Mouse (Mus musculus) hindbrain, embryonic 11.5 days (tissue): ENCODE results near the gene Sptan1. TPM values are rescaled to one million over a fixed set of nuclear protein-coding genes. Genes with fewer than 3 reads are reported as not detected.

ENCODE experiments used
- ATAC-seq: fragments of 200-750 bp; cut with Nextera tagmentation; 2 replicates; pipeline ENCODE4 v1.8.0; 2017; ENCODE audit warnings: mild to moderate bottlenecking, moderate TSS enrichment, moderate library complexity; ENCODE audit not compliant: low FRiP score
- DNase-seq: peaks from one replicate; pipeline ENCODE4 v3.0.0-alpha.2; 2015; ENCODE audit warnings: low spot score
- H3K27ac ChIP-seq: fragments of 300-500 bp; sonication (generic); 2 replicates; pipeline ENCODE4 v1.5.1; 2014; ENCODE audit warnings: mild to moderate bottlenecking, low read depth, low read length
- H3K27me3 ChIP-seq: fragments of 300-500 bp; sonication (generic); 2 replicates; pipeline ENCODE4 v1.6.1; 2014; ENCODE audit warnings: mild to moderate bottlenecking, low read length, moderate library complexity, mixed read lengths; ENCODE audit not compliant: control insufficient read depth, insufficient read depth
- H3K36me3 ChIP-seq: fragments of 300-500 bp; sonication (generic); 2 replicates; pipeline ENCODE4 v1.6.1; 2014; ENCODE audit warnings: mild to moderate bottlenecking, low read length, moderate library complexity, mixed read lengths; ENCODE audit not compliant: control insufficient read depth, insufficient read depth
- H3K4me1 ChIP-seq: fragments of 300-500 bp; sonication (generic); replicated peaks from 2 replicates; pipeline ENCODE4 v1.6.1; 2014; ENCODE audit warnings: low read length, mixed read lengths; ENCODE audit not compliant: control insufficient read depth, insufficient read depth
- H3K4me2 ChIP-seq: fragments of 300-500 bp; sonication (generic); replicated peaks from 2 replicates; pipeline ENCODE4 v1.6.1; 2014; ENCODE audit warnings: mild to moderate bottlenecking, low read depth, low read length
- H3K4me3 ChIP-seq: fragments of 300-500 bp; sonication (generic); 2 replicates; pipeline ENCODE4 v1.5.1; 2014; ENCODE audit warnings: low read depth, low read length
- H3K9ac ChIP-seq: fragments of 300-500 bp; sonication (generic); 2 replicates; pipeline ENCODE4 v1.6.1; 2014; ENCODE audit warnings: low read depth, low read length
- H3K9me3 ChIP-seq: fragments of 300-500 bp; sonication (generic); 2 replicates; pipeline ENCODE4 v1.6.1; 2016; ENCODE audit warnings: low read length; ENCODE audit not compliant: control insufficient read depth
- WGBS: fragments of 180-500 bp; shearing (Covaris S2); extraction: QIAGEN DNeasy Blood & Tissue Kit; methylation state at CpG from one replicate; pipeline ENCODE4 v1.1.7; 2014; 5-methylcytosine and 5-hydroxymethylcytosine counted together
- polyA plus RNA-seq: library from polyadenylated mRNA; unstranded; fragments of >200 nt; fragmentation: Nextera tagmentation; extraction: Ambion mirVana; gene quantifications from 2 replicates; pipeline ENCODE4 v1.2.1, GENCODE M21; 2014

The Sptan1 gene
- polyA plus RNA-seq, 1 experiment from 2014 or later = 192 TPM

DNA sequence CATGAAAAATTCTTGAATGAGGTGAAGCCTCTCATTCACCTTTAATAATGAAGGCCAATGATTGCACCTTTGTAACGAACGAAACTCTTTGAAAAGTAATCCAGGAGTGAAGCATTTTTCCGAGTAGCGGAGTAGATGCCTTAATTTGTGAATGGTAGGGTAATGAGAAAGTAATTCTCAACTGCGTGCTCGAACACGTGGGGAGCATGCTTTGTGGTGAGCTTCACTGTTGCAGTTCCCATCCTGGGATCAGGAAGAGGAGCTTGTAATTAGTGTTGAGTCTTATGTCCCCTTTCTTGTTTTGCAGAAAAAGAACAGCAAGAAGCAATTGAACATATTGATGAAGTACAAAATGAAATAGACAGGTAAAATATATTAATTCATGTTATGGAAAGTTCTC lies 102.6 kb downstream of the Sptan1 start:
- no peaks in the 10 kb centered on the region for H3K27me3 ChIP-seq
- H3K4me2 ChIP-seq = peak overlapping the region; percentile 71
- WGBS = 42% methylated on average over 7 of the region's 7 CpGs
- no peaks in the 10 kb centered on the region for H3K9me3 ChIP-seq
- H3K36me3 ChIP-seq = peaks cover 12% of the 10 kb centered on the region; the same call in 1 of the 2 replicates
- H3K27ac ChIP-seq = 0 out of 2 replicates have a peak overlapping the region, but pooled peaks have one; percentile 6
- ATAC-seq (no peak), DNase-seq (no peak)
- peak overlapping the region; percentile 100 for H3K9ac ChIP-seq
- peaks cover 2% of the 10 kb centered on the region; the same call in 1 of the 2 replicates for H3K4me1 ChIP-seq
- peak overlapping the region; percentile 100 for H3K4me3 ChIP-seq

DNA sequence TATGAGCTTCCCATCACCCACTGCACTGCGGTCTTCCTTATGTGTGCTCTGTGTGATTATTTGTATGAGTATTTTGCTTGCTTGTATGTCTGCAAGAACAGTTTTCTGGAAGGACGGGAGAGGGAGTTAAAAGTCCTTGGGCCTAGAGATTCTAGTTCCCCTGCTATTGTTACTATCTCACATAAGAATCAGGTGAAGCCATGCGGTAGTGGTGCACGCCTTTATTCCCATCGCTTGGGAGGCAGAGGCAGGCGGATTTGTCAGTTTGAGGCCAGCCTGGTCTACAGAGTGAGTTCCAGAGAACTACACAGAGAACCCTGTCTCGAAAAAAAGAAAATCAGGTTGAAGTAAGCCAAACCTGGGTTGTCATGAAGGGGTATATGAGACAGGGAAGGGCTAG lies 107.5 kb downstream of the Sptan1 start:
- DNase-seq (no peak), ATAC-seq (no peak)
- Histone ChIP-seq H3K4me2 (no peak overlapping the region), H3K36me3 (peaks cover 16% of the 10 kb centered on the region; the same call in 1 of the 2 replicates), H3K9ac (no peak overlapping the region), H3K4me1 (no peaks in the 10 kb centered on the region; the same call in 1 of the 2 replicates), H3K27ac (0 out of 2 replicates have a peak overlapping the region, but pooled peaks have one; percentile 30), H3K9me3 (no peaks in the 10 kb centered on the region), H3K27me3 (no peaks in the 10 kb centered on the region), H3K4me3 (no peak overlapping the region)
- 78% methylated on average over 7 of the region's 7 CpGs for WGBS

DNA sequence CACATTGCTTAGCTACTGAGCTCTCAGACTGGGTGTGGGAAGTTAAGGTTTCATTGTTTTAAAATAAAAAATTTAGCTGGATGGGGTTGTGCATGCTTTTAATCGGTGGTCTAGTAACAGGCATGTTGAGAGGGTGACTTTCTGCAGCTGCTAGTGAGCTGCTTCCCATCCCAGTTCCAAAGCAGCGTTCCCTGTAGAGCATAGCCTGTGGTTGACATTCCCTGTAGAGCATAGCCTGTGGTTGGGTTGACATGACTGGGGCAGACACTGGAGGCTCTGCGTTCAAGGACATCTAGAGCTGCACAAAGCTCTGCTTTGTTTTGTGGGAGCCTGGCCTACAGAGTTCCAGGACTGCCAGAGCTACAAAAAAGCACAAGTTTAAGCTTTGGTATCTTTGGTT lies 107.9 kb downstream of the Sptan1 start:
- H3K9me3 ChIP-seq = no peaks in the 10 kb centered on the region
- H3K27me3 ChIP-seq = no peaks in the 10 kb centered on the region
- H3K4me2 ChIP-seq = no peak overlapping the region
- 82% methylated on average over 3 of the region's 3 CpGs for WGBS
- DNase-seq (no peak), ATAC-seq (no peak)
- peaks cover 2% of the 10 kb centered on the region for H3K4me1 ChIP-seq
- H3K4me3 ChIP-seq = no peak overlapping the region
- H3K36me3 ChIP-seq = peaks cover 13% of the 10 kb centered on the region; the same call in 1 of the 2 replicates
- no peak overlapping the region for H3K27ac ChIP-seq
- H3K9ac ChIP-seq = no peak overlapping the region

DNA sequence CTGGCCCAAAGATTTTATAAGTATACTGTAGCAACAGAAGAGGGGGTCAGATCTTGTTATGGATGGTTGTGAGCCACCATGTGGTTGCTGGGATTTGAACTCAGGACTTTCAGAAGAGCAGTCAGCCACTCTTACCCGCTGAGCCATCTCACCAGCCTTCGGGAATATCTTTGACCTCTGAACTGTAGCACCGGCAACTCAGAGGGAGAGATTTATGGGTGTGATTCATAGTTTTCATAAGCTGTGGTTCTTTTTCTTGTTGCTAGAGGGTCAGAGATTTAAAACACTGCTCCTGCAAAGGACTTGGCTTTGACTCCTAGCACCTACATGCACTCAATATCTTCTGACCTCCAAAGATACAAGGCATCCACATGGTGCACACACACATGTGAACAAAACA lies 110.3 kb downstream of the Sptan1 start:
- Histone ChIP-seq H3K4me2 (no peak overlapping the region), H3K27me3 (no peaks in the 10 kb centered on the region), H3K4me3 (no peak overlapping the region), H3K27ac (no peak overlapping the region), H3K4me1 (peaks cover 3% of the 10 kb centered on the region; the same call in 1 of the 2 replicates), H3K36me3 (peaks cover 9% of the 10 kb centered on the region; the same call in 1 of the 2 replicates), H3K9ac (no peak overlapping the region), H3K9me3 (no peaks in the 10 kb centered on the region)
- ATAC-seq (no peak), DNase-seq (no peak)
- WGBS = 86% methylated on average over 3 of the region's 3 CpGs

DNA sequence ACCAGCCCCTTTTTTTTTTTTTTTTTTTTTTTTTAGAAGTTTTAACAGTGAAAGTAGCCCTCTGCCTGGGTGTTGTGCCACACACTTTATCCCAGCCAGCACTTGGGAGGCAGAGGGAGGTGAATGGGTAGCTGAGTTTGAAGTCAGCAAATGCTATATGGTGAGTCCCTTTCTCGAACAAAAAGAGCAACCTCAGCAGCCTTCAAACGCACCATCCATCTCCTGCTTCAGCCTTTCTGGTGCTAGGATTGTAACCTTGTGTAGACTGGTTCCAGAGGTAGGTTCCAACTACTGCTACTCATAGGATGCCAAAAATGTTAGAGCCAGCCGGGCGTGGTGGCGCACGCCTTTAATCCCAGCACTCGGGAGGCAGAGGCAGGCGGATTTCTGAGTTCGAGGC lies 111.1 kb downstream of the Sptan1 start:
- ATAC-seq = no peak
- H3K9me3 ChIP-seq = no peaks in the 10 kb centered on the region
- no peak overlapping the region for H3K9ac ChIP-seq
- no peak overlapping the region for H3K4me3 ChIP-seq
- H3K4me1 ChIP-seq = peaks cover 3% of the 10 kb centered on the region; the same call in 1 of the 2 replicates
- no peak overlapping the region for H3K4me2 ChIP-seq
- 96% methylated on average over 7 of the region's 9 CpGs for WGBS
- DNase-seq = no peak
- H3K27ac ChIP-seq = no peak overlapping the region
- H3K27me3 ChIP-seq = no peaks in the 10 kb centered on the region
- H3K36me3 ChIP-seq = 0 out of 2 replicates have a peak, but pooled peaks cover 8% of the 10 kb centered on the region

DNA sequence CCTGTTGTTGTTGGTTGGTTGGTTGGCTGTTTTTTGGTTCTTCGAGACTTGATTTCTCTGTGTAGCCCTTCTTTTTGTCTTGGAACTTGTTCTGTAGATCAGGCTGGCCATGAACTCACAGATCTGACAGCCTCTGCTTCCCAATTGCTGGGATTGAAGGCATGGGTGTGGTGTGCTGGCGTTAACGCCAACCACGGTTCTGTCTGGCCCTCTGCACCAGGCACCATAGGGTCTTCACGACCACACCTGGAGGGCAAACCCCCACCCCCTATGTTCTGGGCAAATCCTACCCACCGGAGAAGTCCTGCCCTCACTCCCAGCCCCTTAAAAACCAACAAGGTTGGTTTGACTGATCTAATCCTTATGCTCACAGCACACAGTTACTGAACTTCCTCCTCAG lies 111.6 kb downstream of the Sptan1 start:
- Histone ChIP-seq H3K27me3 (no peaks in the 10 kb centered on the region), H3K4me2 (no peak overlapping the region; the same call in 1 of the 2 replicates), H3K36me3 (0 out of 2 replicates have a peak, but pooled peaks cover 8% of the 10 kb centered on the region), H3K4me1 (peaks cover 3% of the 10 kb centered on the region; the same call in 1 of the 2 replicates), H3K9me3 (no peaks in the 10 kb centered on the region), H3K9ac (no peak overlapping the region), H3K4me3 (no peak overlapping the region), H3K27ac (no peak overlapping the region)
- DNase-seq (no peak), ATAC-seq (peak; percentile 23)
- 73% methylated on average over 6 of the region's 6 CpGs for WGBS

DNA sequence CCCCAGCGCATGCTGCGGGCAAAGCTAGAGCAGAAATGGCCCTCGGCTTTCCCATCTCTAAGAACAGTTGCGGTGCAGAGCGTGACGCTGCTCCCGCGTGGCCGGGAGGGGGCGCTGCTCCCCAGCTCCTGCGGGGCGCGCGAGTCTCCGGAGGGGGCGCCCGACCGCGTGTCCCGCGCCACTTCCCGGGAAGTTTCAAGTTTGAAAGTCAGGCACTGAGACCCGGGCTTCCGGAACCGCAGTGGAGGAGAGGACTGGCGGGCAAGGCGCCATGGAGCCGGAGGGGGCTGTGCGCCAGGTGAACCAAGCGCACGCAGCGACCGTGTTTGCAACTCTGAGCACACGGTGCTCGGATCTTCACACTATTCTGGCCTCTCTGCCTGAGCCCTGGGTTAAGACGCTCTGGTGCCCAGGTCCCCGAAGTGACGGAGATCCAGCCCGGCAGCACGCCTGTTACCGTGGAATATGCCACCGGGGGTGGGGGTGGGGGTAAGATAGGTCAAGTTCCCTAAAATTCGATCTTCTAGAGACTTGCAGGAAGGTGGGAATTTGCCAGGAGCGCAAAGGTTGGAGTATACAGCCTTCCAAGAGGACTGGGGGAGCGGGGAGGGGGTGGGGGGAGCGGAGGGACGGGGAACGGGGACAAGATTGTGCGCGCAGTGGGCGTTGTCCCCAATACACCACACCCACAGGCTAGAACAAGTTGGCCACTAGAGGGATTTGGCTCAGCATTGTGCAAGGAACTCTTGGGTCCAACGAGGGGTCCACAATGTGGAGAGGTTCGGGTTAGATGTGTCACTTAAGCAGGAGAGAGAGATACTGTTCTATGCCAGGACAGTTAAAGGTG lies 112.4 kb downstream of the Sptan1 start, which contains the start of gene Pkn3:
Gene Pkn3 (plus strand): TSS at position 183 of the 847 bp plus-strand sequence.
- Histone ChIP-seq H3K4me2 (peak within 1 kb of the TSS; percentile 85), H3K27ac (peak within 1 kb of the TSS; percentile 33), H3K36me3 (0 out of 2 replicates have a peak, but pooled peaks cover 5% of the 10 kb centered on the region), H3K9me3 (no peaks in the 10 kb centered on the region), H3K4me3 (peak within 1 kb of the TSS; percentile 42), H3K9ac (peak within 1 kb of the TSS; percentile 48), H3K27me3 (no peaks in the 10 kb centered on the region), H3K4me1 (peaks cover 3% of the 10 kb centered on the region; the same call in 1 of the 2 replicates)
- WGBS = 1% methylated on average over 53 of the region's 53 CpGs
- peak; percentile 92 for DNase-seq
- ATAC-seq = peak; percentile 78

DNA sequence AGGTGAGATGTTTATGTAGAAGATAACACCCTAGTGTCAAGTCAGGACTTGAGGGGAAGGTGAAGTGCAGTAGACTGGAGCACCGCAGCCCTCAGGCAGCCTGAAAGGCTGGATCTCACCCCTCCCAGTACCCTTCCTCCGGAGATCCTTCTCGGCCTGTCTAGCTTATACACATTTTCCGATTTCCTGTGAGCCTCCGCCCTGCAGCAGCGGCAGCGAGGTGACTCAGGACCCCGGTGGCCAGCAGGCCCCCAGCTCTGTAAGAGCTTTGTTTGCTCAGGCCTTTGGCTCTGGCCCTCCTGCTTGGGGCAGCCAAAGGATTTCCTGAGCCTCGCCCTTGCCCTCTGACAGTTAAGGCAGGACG lies 113.0 kb downstream of the Sptan1 start:
- Histone ChIP-seq H3K4me2 (peak overlapping the region; percentile 85), H3K9ac (peak overlapping the region; percentile 42; the same call in 1 of the 2 replicates), H3K36me3 (0 out of 2 replicates have a peak, but pooled peaks cover 2% of the 10 kb centered on the region), H3K9me3 (no peaks in the 10 kb centered on the region), H3K27me3 (no peaks in the 10 kb centered on the region), H3K27ac (no peak overlapping the region; the same call in 1 of the 2 replicates), H3K4me3 (peak overlapping the region; percentile 42; the same call in 1 of the 2 replicates), H3K4me1 (peaks cover 3% of the 10 kb centered on the region; the same call in 1 of the 2 replicates)
- 28% methylated on average over 10 of the region's 10 CpGs for WGBS
- ATAC-seq (peak; percentile 26; the same call in 1 of the 2 replicates), DNase-seq (no peak)
